Mouse (Mus musculus) right cerebral cortex, postnatal 14 days (tissue): ENCODE data around the gene Gjb3.

Experiments used
- DNase-seq: peaks from one replicate; pipeline ENCODE4 v3.0.0; 2022

Gene Gjb3

GRCm38 (mm10) chr4:127278451-127279001, 52.1 kb downstream of the Gjb3 start:
- no peak for DNase-seq
